Mouse (Mus musculus): ENCODE measurements around the gene Slc27a2. TPM values are rescaled to one million over a fixed set of nuclear protein-coding genes. Genes with fewer than 3 reads are reported as not detected.

The Slc27a2 gene
- 10.5 and 12.1 TPM in 2 replicates for polyA plus RNA-seq (2014; fragmentation: Nextera tagmentation; extraction: Ambion mirVana)

GRCm38 (mm10) chr2:126552357-126553290 is at the start of gene Slc27a2:
Gene Slc27a2, plus strand, starts transcription at chr2:126552407.
- under 1% methylated on average over 61 of the region's 61 CpGs for WGBS
- Histone ChIP-seq H3K4me2 (ENCODE audit: low read depth, low read length) (peak within 1 kb of the TSS; percentile 96), H3K27me3 (ENCODE audit: control insufficient read depth, insufficient read depth, low read length) (peaks cover 18% of the 10 kb centered on the region), H3K27ac (ENCODE audit: low read depth, low read length) (peak within 1 kb of the TSS; percentile 34; the same call in 1 of the 2 replicates), H3K4me1 (ENCODE audit: control insufficient read depth, insufficient read depth, low read length) (peaks cover 9% of the 10 kb centered on the region; the same call in 1 of the 2 replicates), H3K9me3 (ENCODE audit: control insufficient read depth, low read length) (no peaks in the 10 kb centered on the region), H3K9ac (replicated peaks; ENCODE audit: low read depth, low read length) (peak within 1 kb of the TSS; percentile 69), H3K4me3 (ENCODE audit: low read depth, low read length) (peak within 1 kb of the TSS; percentile 65), H3K36me3 (ENCODE audit: control insufficient read depth, insufficient read depth, low read length) (no peaks in the 10 kb centered on the region)
- ATAC-seq (ENCODE audit: low read depth) = peak; percentile 87

DNA sequence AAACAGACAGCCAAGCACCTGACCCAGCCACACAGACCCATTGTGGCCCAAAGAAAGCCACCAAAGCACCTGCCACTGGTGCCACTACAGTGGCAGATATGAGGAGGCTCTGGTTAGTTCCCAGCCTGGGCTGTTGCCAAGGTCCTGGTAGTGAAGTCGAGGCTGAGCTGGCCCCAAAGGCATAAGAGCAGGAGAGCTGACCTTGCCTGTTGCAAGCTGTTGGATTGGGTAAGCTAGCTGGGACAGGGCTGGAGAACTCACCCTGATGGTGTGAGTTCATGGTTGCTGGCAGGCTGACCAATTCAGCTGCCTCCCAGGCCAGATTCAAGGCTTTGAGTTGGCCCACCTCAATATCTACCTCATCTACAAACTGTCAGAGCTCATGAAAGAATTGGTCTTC is 47.1 kb upstream of the Slc27a2 start:
- Histone ChIP-seq H3K27ac (ENCODE audit: low read depth, low read length) (no peak overlapping the region), H3K4me3 (ENCODE audit: low read depth, low read length) (no peak overlapping the region), H3K27me3 (ENCODE audit: control insufficient read depth, insufficient read depth, low read length) (no peaks in the 10 kb centered on the region), H3K36me3 (ENCODE audit: control insufficient read depth, insufficient read depth, low read length) (no peaks in the 10 kb centered on the region), H3K9ac (replicated peaks; ENCODE audit: low read depth, low read length) (no peak overlapping the region), H3K4me1 (ENCODE audit: control insufficient read depth, insufficient read depth, low read length) (no peaks in the 10 kb centered on the region), H3K9me3 (ENCODE audit: control insufficient read depth, low read length) (no peaks in the 10 kb centered on the region), H3K4me2 (ENCODE audit: low read depth, low read length) (no peak overlapping the region)
- ATAC-seq (ENCODE audit: low read depth) = no peak
- 84% methylated on average over 1 of the region's 1 CpGs for WGBS

DNA sequence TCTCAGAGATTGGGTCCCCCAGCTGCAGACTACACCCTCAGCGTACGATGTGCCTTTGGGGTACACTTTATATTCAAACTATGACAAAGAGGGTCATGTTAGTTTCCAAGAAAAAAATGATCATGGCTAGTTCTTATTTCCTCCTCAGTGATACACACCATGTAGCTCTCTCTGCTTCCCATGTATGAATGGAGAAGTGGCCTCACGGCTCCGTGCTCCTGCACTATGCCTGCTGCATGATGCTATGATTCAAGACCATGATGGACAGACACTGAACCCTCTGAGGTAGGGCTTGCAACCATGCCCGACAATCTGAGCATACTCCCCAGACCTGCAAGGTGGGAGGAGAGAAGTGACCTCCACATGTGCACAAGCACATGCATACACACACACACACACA is 44.7 kb upstream of the Slc27a2 start:
- H3K4me3 ChIP-seq (ENCODE audit: low read depth, low read length) = no peak overlapping the region
- no peak for ATAC-seq (ENCODE audit: low read depth)
- H3K27me3 ChIP-seq (ENCODE audit: control insufficient read depth, insufficient read depth, low read length) = no peaks in the 10 kb centered on the region
- H3K36me3 ChIP-seq (ENCODE audit: control insufficient read depth, insufficient read depth, low read length) = no peaks in the 10 kb centered on the region
- no peaks in the 10 kb centered on the region for H3K9me3 ChIP-seq (ENCODE audit: control insufficient read depth, low read length)
- no peak overlapping the region for H3K9ac ChIP-seq (replicated peaks; ENCODE audit: low read depth, low read length)
- WGBS = 92% methylated on average over 5 of the region's 5 CpGs
- no peak overlapping the region for H3K27ac ChIP-seq (ENCODE audit: low read depth, low read length)
- H3K4me1 ChIP-seq (ENCODE audit: control insufficient read depth, insufficient read depth, low read length) = no peaks in the 10 kb centered on the region
- H3K4me2 ChIP-seq (ENCODE audit: low read depth, low read length) = no peak overlapping the region

DNA sequence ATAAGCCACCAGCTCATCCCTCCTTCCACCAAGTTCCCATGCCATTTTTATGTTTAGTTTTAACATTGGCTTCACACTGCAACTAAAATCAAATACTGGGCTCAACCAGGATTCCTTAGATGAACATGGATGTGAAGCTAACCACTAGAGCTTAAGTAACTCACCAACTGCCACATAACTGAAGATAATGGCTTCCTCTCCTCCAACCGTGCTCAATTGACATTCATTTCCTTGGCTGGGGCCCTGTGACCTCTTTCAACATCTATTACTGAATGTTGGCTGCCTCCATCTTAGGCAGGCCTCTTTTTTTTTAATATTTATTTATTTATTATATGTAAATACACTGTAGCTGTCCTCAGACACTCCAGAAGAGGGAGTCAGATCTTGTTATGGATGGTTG is 44.0 kb upstream of the Slc27a2 start:
- no peak overlapping the region for H3K27ac ChIP-seq (ENCODE audit: low read depth, low read length)
- no peaks in the 10 kb centered on the region for H3K4me1 ChIP-seq (ENCODE audit: control insufficient read depth, insufficient read depth, low read length)
- H3K27me3 ChIP-seq (ENCODE audit: control insufficient read depth, insufficient read depth, low read length) = no peaks in the 10 kb centered on the region
- no peaks in the 10 kb centered on the region for H3K9me3 ChIP-seq (ENCODE audit: control insufficient read depth, low read length)
- no peak for ATAC-seq (ENCODE audit: low read depth)
- WGBS = 73% methylated on average over 1 of the region's 1 CpGs
- H3K36me3 ChIP-seq (ENCODE audit: control insufficient read depth, insufficient read depth, low read length) = no peaks in the 10 kb centered on the region
- no peak overlapping the region for H3K4me3 ChIP-seq (ENCODE audit: low read depth, low read length)
- H3K9ac ChIP-seq (replicated peaks; ENCODE audit: low read depth, low read length) = no peak overlapping the region
- no peak overlapping the region for H3K4me2 ChIP-seq (ENCODE audit: low read depth, low read length)

DNA sequence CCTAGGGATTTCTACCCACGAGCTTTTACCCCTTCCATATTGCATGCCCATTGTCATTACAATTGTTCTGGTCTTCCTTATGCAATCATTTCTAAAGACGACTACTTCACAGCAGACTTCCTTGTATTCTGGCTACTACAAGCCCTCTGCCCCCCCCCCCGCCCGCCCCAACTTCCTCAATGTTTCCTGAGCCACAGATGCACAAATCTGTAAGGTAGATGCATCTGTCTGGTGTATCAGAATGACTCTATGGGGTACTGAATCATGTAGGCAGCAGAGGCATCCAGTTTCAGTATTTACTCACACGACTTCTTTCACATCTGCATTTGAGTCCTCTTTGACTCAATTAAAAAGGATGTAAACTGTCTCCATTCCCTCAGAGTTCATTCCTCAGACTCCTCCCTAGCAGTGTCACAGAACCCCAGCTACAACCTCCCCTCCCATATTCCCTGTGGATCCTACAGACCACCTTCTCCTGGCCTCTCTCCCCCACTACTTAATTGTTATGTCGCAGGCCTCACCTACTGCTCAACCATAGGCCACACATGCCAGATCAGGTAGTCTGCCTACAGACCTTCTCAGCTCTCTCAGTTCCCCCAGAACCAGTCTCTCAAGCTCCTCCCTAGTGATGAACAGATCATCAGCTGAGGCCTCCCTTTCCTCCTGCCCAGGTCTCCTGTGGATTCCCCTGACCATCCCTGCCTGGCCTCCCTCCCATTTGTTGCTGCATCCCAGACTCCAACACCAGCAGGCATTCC is 37.0 kb upstream of the Slc27a2 start:
- Histone ChIP-seq H3K9me3 (ENCODE audit: control insufficient read depth, low read length) (no peaks in the 10 kb centered on the region), H3K27me3 (ENCODE audit: control insufficient read depth, insufficient read depth, low read length) (no peaks in the 10 kb centered on the region), H3K4me3 (ENCODE audit: low read depth, low read length) (no peak overlapping the region), H3K27ac (ENCODE audit: low read depth, low read length) (no peak overlapping the region), H3K4me2 (ENCODE audit: low read depth, low read length) (no peak overlapping the region), H3K4me1 (ENCODE audit: control insufficient read depth, insufficient read depth, low read length) (no peaks in the 10 kb centered on the region), H3K36me3 (ENCODE audit: control insufficient read depth, insufficient read depth, low read length) (no peaks in the 10 kb centered on the region), H3K9ac (replicated peaks; ENCODE audit: low read depth, low read length) (no peak overlapping the region)
- no peak for ATAC-seq (ENCODE audit: low read depth)
- WGBS = 78% methylated on average over 6 of the region's 6 CpGs

GRCm38 (mm10) chr2:126519872-126520581 is 32.2 kb upstream of the Slc27a2 start:
- H3K36me3 ChIP-seq (ENCODE audit: control insufficient read depth, insufficient read depth, low read length) = no peaks in the 10 kb centered on the region
- no peaks in the 10 kb centered on the region for H3K4me1 ChIP-seq (ENCODE audit: control insufficient read depth, insufficient read depth, low read length)
- ATAC-seq (ENCODE audit: low read depth) = no peak
- no peaks in the 10 kb centered on the region for H3K27me3 ChIP-seq (ENCODE audit: control insufficient read depth, insufficient read depth, low read length)
- H3K9ac ChIP-seq (replicated peaks; ENCODE audit: low read depth, low read length) = no peak overlapping the region
- no peak overlapping the region for H3K4me3 ChIP-seq (ENCODE audit: low read depth, low read length)
- H3K4me2 ChIP-seq (ENCODE audit: low read depth, low read length) = no peak overlapping the region
- H3K27ac ChIP-seq (ENCODE audit: low read depth, low read length) = no peak overlapping the region
- H3K9me3 ChIP-seq (ENCODE audit: control insufficient read depth, low read length) = no peaks in the 10 kb centered on the region
- 78% methylated on average over 11 of the region's 11 CpGs for WGBS

- no peaks in the 10 kb centered on the region for H3K36me3 ChIP-seq (ENCODE audit: control insufficient read depth, insufficient read depth, low read length)
- H3K9ac ChIP-seq (replicated peaks; ENCODE audit: low read depth, low read length) = no peak overlapping the region
- H3K27me3 ChIP-seq (ENCODE audit: control insufficient read depth, insufficient read depth, low read length) = no peaks in the 10 kb centered on the region
- no peak overlapping the region for H3K4me3 ChIP-seq (ENCODE audit: low read depth, low read length)
- peak; percentile 81 for ATAC-seq (ENCODE audit: low read depth)
- no peak overlapping the region for H3K4me2 ChIP-seq (ENCODE audit: low read depth, low read length)
- H3K9me3 ChIP-seq (ENCODE audit: control insufficient read depth, low read length) = no peaks in the 10 kb centered on the region
- H3K4me1 ChIP-seq (ENCODE audit: control insufficient read depth, insufficient read depth, low read length) = no peaks in the 10 kb centered on the region
- 13% methylated on average over 7 of the region's 7 CpGs for WGBS
- H3K27ac ChIP-seq (ENCODE audit: low read depth, low read length) = no peak overlapping the region
Observed at GRCm38 (mm10) chr2:126520828-126521227, 31.4 kb upstream of the Slc27a2 start.

GRCm38 (mm10) chr2:126521471-126521870 is 30.7 kb upstream of the Slc27a2 start:
- Histone ChIP-seq H3K9me3 (ENCODE audit: control insufficient read depth, low read length) (no peaks in the 10 kb centered on the region), H3K9ac (replicated peaks; ENCODE audit: low read depth, low read length) (no peak overlapping the region), H3K27me3 (ENCODE audit: control insufficient read depth, insufficient read depth, low read length) (no peaks in the 10 kb centered on the region), H3K4me2 (ENCODE audit: low read depth, low read length) (no peak overlapping the region), H3K36me3 (ENCODE audit: control insufficient read depth, insufficient read depth, low read length) (no peaks in the 10 kb centered on the region), H3K4me1 (ENCODE audit: control insufficient read depth, insufficient read depth, low read length) (no peaks in the 10 kb centered on the region), H3K4me3 (ENCODE audit: low read depth, low read length) (no peak overlapping the region), H3K27ac (ENCODE audit: low read depth, low read length) (no peak overlapping the region)
- 79% methylated on average over 10 of the region's 10 CpGs for WGBS
- peak; percentile 44; the same call in 1 of the 2 replicates for ATAC-seq (ENCODE audit: low read depth)

Data from neural tube, embryonic 14.5 days (tissue).